Comparison of ENCODE assay signal across 29 mouse cellular contexts in genomic region chr17:13196486-13196885, GRCm38 (mm10). TPM values are rescaled to one million over a fixed set of nuclear protein-coding genes. Genes with fewer than 3 reads are reported as not detected.
A peak's percentile ranks its signal among the peaks of the same experiment; 100 is the strongest.
DNase-seq lines count a peak whose midpoint lies in the region; ATAC-seq and TF ChIP-seq lines count a peak whose summit lies in the region.
"Not testable (repeated sequence)": the region's sequence is repeated elsewhere in the genome, so short reads cannot be mapped to it uniquely, and the experiment has no call there.
"Had no signal": no experiment of that assay in that cellular context is flagged by ENCODE, and none has a peak within 500 bp of the region (broad histone marks: within the 10 kb centered on the region; RNA-seq: fewer than 3 reads in every experiment).

No protein-coding gene starts in this region.

- H3K4me1 ChIP-seq in cerebellum, adult 2 months (ENCODE audit: control insufficient read depth, insufficient read depth, low read length); heart, embryonic 12.5 days (replicated peaks); lung, postnatal 0 days (ENCODE audit: insufficient read depth, low read depth, low read length); midbrain, embryonic 11.5 days (ENCODE audit: control insufficient read depth, insufficient read depth, low read length): not testable (repeated sequence)

- H3K9ac ChIP-seq in heart, embryonic 12.5 days; lung, postnatal 0 days (replicated peaks; ENCODE audit: low read depth); midbrain, embryonic 11.5 days (ENCODE audit: low read length): not testable (repeated sequence)

- DNase-seq in cerebellum, adult 2 months = peak; percentile 27 to 57
- DNase-seq in cerebellum, postnatal 10 days = peak; percentile 37 to 43
- DNase-seq in heart, adult 18-20 months = peak; percentile 32 to 55
- DNase-seq in heart, postnatal 4 days = peak; percentile 35
- peak; percentile 10 for DNase-seq in kidney, adult 9 months
- not testable (repeated sequence) for DNase-seq in lung, postnatal 0 days (ENCODE audit: low spot score)
- DNase-seq in midbrain, embryonic 11.5 days (ENCODE audit: low spot score, missing footprints) = peak; percentile 49

- H3K9me3 ChIP-seq in heart, embryonic 12.5 days (replicated peaks) = peaks cover 64% of the 10 kb centered on the region
- not testable (repeated sequence) for H3K9me3 ChIP-seq in lung, postnatal 0 days (ENCODE audit: low read length)
- peaks cover 38% of the 10 kb centered on the region for H3K9me3 ChIP-seq in midbrain, embryonic 11.5 days (ENCODE audit: control insufficient read depth, low read length)

- peak; percentile 9; the same call in 1 of the 2 replicates for ATAC-seq in heart, embryonic 12.5 days (ENCODE audit: insufficient number of reproducible peaks, low FRiP score)
- 0 out of 2 replicates have a peak, but pooled peaks have one; percentile 5 for ATAC-seq in lung, postnatal 0 days
- ATAC-seq in midbrain, embryonic 11.5 days (ENCODE audit: low FRiP score) = not testable (repeated sequence)

- H3K27ac ChIP-seq in cerebellum, adult 2 months (ENCODE audit: insufficient read depth, low read length); heart, embryonic 12.5 days (ENCODE audit: poor library complexity, severe bottlenecking); lung, postnatal 0 days (ENCODE audit: low read length); midbrain, embryonic 11.5 days (ENCODE audit: low read depth, low read length): not testable (repeated sequence)

- H3K4me2 ChIP-seq in heart, embryonic 12.5 days; lung, postnatal 0 days (replicated peaks; ENCODE audit: low read depth, low read length); midbrain, embryonic 11.5 days: not testable (repeated sequence)

- TF ChIP-seq CTCF in cerebellum, adult 2 months (IDR thresholded peaks at IDR 0.05; ENCODE audit: borderline replicate concordance, insufficient read depth, low read depth, low read length); lung, postnatal 0 days (IDR thresholded peaks at IDR 0.05): not testable (repeated sequence)

- TF ChIP-seq POLR2A in cerebellum, adult 2 months (IDR thresholded peaks at IDR 0.05; ENCODE audit: borderline replicate concordance, insufficient read depth, low read length) = not testable (repeated sequence)

- H3K27me3 ChIP-seq in cerebellum, adult 2 months (ENCODE audit: control insufficient read depth, insufficient read depth, low read length); heart, embryonic 12.5 days (replicated peaks); lung, postnatal 0 days (replicated peaks; ENCODE audit: insufficient read depth, low read length); midbrain, embryonic 11.5 days (ENCODE audit: control insufficient read depth, insufficient read depth, low read length): not testable (repeated sequence)

- 50% methylated on average over 4 of the region's 4 CpGs for WGBS in cerebellum, adult 2 months
- WGBS in heart, embryonic 12.5 days = 57% methylated on average over 4 of the region's 4 CpGs
- 64% methylated on average over 4 of the region's 4 CpGs for WGBS in lung, postnatal 0 days
- WGBS in midbrain, embryonic 11.5 days = 65% methylated on average over 4 of the region's 4 CpGs

- H3K4me3 ChIP-seq in cerebellum, adult 2 months (replicated peaks; ENCODE audit: insufficient read depth, low read depth, low read length); heart, embryonic 12.5 days; lung, postnatal 0 days (ENCODE audit: low read depth, low read length); midbrain, embryonic 11.5 days (ENCODE audit: low read depth, low read length): not testable (repeated sequence)

- TF ChIP-seq EP300 in lung, postnatal 0 days (IDR thresholded peaks at IDR 0.05) = not testable (repeated sequence)

- H3K36me3 ChIP-seq in heart, embryonic 12.5 days; lung, postnatal 0 days (ENCODE audit: insufficient read depth, low read length); midbrain, embryonic 11.5 days (ENCODE audit: control insufficient read depth, insufficient read depth, low read length): not testable (repeated sequence)

RNA-seq across cellular contexts. Expression of gene Smok2a, which starts 24.5 kb away (rescaled TPM):
- not detected in 2 replicates for polyA plus RNA-seq in cerebellum, adult 2 months (2012; rRNA removed)
- total RNA-seq in heart, adult 18-20 months (2021) = not detected
- not detected in 2 replicates for polyA plus RNA-seq in heart, embryonic 12.5 days (2016; fragmentation: Nextera tagmentation; extraction: Ambion mirVana)
- not detected for total RNA-seq in heart, postnatal 4 days (2021)
- polyA plus RNA-seq in lung, postnatal 0 days (2015; fragmentation: Nextera tagmentation; extraction: Ambion mirVana) = not detected in 2 replicates
- polyA plus RNA-seq in midbrain, embryonic 11.5 days (2014; fragmentation: Nextera tagmentation; extraction: Ambion mirVana) = not detected in 2 replicates
- total RNA-seq: adrenal gland, adult 2 months; adrenal gland, postnatal 25 days; gastrocnemius, adult 8-10 months; gastrocnemius, postnatal 25 days; heart, postnatal 14 days; hematopoietic stem cell, adult 5-6 weeks; MEL had no signal
- polyA plus RNA-seq: adrenal gland, adult 2 months; brain, embryonic 14.5 days; C2C12; CD4-positive, CD25-positive, alpha-beta regulatory T cell, adult 4 months; cortical plate, adult 2 months; embryonic facial prominence, embryonic 10.5 days; embryonic facial prominence, embryonic 13.5 days; erythroblast, embryonic 14.5 days; forebrain, embryonic 12.5 days; forebrain, embryonic 15.5 days; gonadal fat pad, adult 2 months; heart, embryonic 14.5 days; hindbrain, embryonic 12.5 days; hindbrain, embryonic 15.5 days; intestine, embryonic 14.5 days had no signal

RNA-seq across cellular contexts. Expression of gene Smok2b, which starts 33.6 kb away (rescaled TPM):
- not detected in 2 replicates for polyA plus RNA-seq in cerebellum, adult 2 months (2012; rRNA removed)
- not detected for total RNA-seq in heart, adult 18-20 months (2021)
- polyA plus RNA-seq in heart, embryonic 12.5 days (2016; fragmentation: Nextera tagmentation; extraction: Ambion mirVana) = not detected in 2 replicates
- total RNA-seq in heart, postnatal 4 days (2021) = not detected
- polyA plus RNA-seq in lung, postnatal 0 days (2015; fragmentation: Nextera tagmentation; extraction: Ambion mirVana) = not detected in 2 replicates
- not detected in 2 replicates for polyA plus RNA-seq in midbrain, embryonic 11.5 days (2014; fragmentation: Nextera tagmentation; extraction: Ambion mirVana)
- total RNA-seq: adrenal gland, adult 2 months; adrenal gland, postnatal 25 days; gastrocnemius, adult 8-10 months; gastrocnemius, postnatal 25 days; heart, postnatal 14 days; hematopoietic stem cell, adult 5-6 weeks; MEL had no signal
- polyA plus RNA-seq: adrenal gland, adult 2 months; brain, embryonic 14.5 days; C2C12; CD4-positive, CD25-positive, alpha-beta regulatory T cell, adult 4 months; cortical plate, adult 2 months; embryonic facial prominence, embryonic 10.5 days; embryonic facial prominence, embryonic 13.5 days; erythroblast, embryonic 14.5 days; forebrain, embryonic 12.5 days; forebrain, embryonic 15.5 days; gonadal fat pad, adult 2 months; heart, embryonic 14.5 days; hindbrain, embryonic 12.5 days; hindbrain, embryonic 15.5 days; intestine, embryonic 14.5 days had no signal
